Mouse (Mus musculus): ENCODE measurements around the gene Mrnip.
A peak's percentile ranks its signal among the peaks of the same experiment; 100 is the strongest.
"Not testable (repeated sequence)": the region's sequence is repeated elsewhere in the genome, so short reads cannot be mapped to it uniquely, and the experiment has no call there.

Mrnip gene

GRCm38 (mm10) chr11:50174111-50174729, at the start of gene Mrnip:
TSS of gene Mrnip (plus strand) at chr11:50174444.
- DNase-seq (ENCODE audit: low read depth, low spot score) = not testable (repeated sequence)

DNA sequence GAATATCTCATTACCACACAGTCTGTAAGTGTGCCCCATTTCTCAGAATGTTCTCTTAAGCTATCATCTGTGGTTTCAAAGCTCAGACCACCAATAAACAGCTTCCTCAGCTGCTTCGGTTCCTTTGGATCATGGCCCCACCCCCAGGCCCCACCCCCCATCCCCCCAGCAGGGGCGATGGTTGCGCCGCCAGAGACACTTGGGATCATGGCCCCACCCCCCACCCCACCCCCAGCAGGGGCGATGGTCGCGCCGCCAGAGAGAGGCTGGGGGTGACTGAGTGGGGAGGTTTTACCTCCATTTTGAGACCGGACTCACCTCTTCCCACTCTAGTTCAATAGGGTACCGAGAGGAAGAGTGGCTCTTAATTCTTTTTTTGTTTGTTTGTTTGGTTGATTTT, 46.5 kb upstream of the Mrnip start:
- DNase-seq (ENCODE audit: low read depth, low spot score) = peak; percentile 53

- DNase-seq (ENCODE audit: low read depth, low spot score) = peak; percentile 92
Measured at GRCm38 (mm10) chr11:50130811-50131766, 43.2 kb upstream of the Mrnip start, which contains the start of gene Tbc1d9b. TSS of gene Tbc1d9b (plus strand) at chr11:50131396.

- DNase-seq (ENCODE audit: low read depth, low spot score) = no peak
Measured at GRCm38 (mm10) chr11:50131801-50132201, 42.4 kb upstream of the Mrnip start.

DNA sequence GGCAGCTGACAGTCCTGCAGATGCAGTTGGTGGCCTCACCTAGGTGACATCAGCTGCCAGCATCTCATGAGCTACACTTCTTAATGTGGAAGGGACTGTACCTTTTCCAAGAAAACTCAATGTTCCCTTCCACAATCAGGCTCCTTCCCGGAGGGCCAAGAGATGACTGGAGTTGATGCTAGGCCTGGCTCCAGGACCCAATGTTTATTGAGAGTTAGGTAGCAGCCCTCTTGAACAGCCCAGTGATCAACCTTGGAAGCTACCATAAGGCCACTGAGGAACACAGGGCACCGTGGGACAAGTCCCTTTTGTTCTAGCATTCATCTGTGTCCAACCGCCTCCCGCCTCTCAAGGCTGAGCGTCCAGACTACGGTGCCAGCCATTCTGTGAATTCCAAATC, 42.0 kb upstream of the Mrnip start:
- no peak for DNase-seq (ENCODE audit: low read depth, low spot score)

DNA sequence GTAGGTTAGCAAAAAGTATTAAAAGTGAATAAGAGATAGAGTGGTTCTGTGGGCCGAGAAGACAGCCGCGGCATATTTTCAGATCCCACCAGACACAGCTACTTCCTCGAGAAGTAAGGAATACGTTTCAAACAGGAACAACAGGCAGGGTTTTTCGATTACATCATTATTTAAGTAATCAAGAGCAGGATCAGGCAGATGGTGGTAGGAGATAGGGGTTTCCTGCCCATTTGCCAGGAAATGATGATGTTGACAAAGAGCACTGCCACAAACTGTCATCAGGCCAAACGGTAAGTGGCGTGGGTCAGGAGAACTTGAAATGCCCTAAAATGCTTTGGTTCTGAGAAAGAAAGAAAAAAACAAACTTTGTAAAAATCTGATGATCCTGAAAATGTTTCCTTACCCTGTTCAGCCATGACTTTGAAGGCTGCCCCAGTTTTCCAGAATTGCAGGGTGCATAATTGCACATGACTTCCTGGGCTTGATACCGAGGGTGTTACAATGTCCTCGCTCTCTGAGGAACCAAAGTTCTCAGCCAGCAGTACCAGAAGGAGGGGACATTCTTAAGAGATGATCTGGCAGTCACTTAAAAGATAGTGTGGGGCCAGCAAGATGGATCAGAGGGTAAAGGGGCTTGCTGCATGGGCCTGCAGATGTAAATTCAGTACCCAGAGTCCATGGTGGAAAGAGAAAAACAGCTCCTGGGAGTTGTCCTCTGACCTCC, 39.9 kb upstream of the Mrnip start:
- DNase-seq (ENCODE audit: low read depth, low spot score) = no peak

DNA sequence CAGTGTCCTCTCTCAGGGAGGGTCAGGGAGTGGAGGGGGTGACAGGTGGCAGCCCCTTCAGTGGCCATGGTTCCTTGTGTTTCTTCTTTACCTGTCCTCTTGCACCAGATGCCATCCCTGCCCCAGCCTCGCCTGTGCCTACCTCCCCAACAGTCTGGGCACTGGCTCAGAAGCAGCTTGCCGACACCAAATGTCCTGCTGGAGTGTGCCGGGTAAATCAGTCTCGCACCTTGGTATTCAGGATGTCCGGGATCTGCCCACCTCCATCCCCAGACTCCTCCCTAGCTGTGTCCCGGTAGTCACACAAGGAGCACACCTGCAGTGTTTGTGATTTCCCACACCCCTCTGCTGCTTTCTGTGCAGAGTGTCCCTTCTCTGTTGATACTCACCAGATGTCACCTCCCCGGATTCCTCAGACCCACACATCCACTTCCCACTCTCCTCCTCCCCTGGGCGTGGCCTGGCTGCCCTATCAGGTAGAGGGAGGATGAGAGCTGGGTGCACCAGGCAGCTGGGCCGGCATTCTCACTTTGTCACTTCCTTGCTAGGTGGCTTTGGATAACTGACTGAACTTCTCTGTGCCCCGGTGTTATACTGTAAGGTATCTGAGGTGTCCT, 35.9 kb upstream of the Mrnip start:
- DNase-seq (ENCODE audit: low read depth, low spot score) = peak; percentile 58

DNA sequence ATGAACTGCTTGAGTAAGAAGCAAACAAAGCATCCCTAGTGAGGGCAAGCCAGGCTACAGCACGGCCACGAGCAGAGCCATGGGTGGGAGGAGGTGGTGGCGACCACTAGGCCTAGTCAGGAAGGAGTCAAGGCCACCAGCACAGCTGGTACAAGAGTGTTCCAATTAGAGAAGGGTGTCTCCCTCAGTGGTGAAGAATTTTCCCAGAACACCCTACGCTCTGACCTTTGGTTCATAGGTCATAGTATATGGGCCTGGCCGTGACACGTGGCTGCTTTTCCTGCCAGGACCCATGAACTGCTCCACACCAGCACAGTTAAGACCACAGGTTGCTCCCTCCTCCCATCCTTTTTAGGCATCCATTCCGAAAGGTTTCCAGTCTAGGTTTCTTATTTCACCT, 34.7 kb upstream of the Mrnip start:
- peak; percentile 87 for DNase-seq (ENCODE audit: low read depth, low spot score)

DNA sequence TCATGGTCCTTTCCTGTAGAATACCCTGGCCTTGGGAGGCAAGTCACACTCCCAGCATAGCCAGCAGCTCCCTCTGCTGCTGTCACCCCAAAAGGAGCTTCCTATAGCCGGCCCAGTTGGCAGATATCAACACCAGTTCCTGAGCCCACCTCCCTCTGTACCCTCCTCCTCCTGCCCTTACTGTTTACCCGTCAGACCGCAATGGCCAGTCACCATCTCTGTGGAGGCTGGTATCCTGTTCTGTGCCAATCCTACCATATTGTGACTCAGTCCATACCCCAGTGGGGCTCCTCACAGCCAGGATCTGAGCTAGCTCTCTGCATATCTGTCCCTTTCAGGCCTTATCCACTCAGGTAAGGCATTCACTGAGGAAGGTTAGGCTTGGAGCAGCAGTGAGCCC, 28.7 kb upstream of the Mrnip start:
- no peak for DNase-seq (ENCODE audit: low read depth, low spot score)

DNA sequence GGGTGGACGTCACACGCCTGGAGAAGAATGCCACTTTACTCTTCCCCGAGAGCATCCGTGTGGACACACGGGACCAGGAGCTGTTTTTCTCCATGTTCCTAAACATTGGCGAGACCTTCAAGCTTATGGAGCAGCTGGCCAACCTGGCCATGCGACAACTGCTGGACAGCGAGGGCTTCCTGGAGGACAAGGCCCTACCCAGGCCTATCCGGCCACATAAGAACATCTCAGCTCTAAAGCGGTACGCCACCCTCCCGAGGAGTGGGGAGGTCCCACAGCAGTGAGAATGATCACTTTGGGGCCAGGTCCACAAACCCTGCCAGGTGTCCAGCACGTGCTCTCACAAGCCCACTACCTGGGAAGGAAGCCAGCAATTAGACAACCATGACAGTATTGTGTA, 28.1 kb upstream of the Mrnip start:
- no peak for DNase-seq (ENCODE audit: low read depth, low spot score)

DNA sequence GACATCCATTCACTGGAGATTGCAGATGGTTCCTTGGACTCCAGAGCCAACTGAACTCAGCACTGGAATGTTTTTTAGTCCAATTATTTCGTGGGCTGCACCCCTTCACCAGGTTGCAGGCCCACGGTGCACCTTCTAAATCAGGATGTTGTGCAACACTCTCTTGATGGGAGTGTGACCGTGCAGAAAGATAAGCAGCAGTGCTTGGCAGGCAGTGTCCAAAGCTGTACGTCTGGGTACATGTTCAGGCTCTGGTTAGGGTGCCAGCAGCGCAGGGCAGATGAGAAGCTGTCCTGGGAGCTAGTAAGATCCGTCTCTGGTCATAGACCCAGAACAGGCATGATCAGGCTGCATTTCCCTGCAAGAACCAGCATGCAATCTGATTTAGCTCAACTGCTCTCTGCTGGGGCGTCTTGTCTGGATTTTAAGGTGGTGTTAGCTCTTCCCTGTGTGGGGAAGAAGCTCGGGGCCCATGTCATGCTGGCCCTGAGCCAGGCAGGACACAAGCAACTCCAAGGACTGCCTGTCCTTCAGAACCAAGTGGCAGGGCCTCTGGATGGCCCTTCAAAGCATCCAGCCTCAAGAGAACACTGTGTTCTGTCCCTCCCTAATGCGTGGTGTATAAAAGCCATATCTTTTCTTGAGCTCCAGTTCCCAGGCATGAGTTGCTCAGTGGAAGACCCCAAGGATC, 26.8 kb upstream of the Mrnip start:
- DNase-seq (ENCODE audit: low read depth, low spot score) = no peak

GRCm38 (mm10) chr11:50147958-50148476, 26.2 kb upstream of the Mrnip start:
- DNase-seq (ENCODE audit: low read depth, low spot score) = no peak

DNA sequence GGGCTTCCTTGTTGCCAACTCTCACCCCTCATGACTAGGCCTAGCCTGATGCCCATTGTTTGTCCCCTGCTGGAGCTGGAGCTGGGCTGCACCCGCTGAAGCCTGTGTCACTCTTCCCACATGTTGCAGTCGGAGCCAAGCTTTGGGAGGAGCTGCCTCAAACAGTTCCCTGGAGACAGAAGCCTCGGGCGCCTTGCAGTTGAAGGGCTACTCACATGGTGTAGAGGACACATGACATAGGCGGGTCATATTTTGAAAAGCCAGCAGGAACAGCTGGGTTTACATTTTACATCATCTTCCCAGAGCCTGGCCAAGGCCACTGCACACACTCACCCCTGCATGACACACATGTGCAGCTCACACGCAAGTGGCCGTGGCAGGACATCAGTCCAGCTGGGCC, 25.0 kb upstream of the Mrnip start:
- DNase-seq (ENCODE audit: low read depth, low spot score) = no peak

GRCm38 (mm10) chr11:50149603-50150150, 24.6 kb upstream of the Mrnip start:
- no peak for DNase-seq (ENCODE audit: low read depth, low spot score)

GRCm38 (mm10) chr11:50151374-50151773, 22.9 kb upstream of the Mrnip start:
- no peak for DNase-seq (ENCODE audit: low read depth, low spot score)

GRCm38 (mm10) chr11:50154166-50154565, 20.1 kb upstream of the Mrnip start:
- no peak for DNase-seq (ENCODE audit: low read depth, low spot score)

DNA sequence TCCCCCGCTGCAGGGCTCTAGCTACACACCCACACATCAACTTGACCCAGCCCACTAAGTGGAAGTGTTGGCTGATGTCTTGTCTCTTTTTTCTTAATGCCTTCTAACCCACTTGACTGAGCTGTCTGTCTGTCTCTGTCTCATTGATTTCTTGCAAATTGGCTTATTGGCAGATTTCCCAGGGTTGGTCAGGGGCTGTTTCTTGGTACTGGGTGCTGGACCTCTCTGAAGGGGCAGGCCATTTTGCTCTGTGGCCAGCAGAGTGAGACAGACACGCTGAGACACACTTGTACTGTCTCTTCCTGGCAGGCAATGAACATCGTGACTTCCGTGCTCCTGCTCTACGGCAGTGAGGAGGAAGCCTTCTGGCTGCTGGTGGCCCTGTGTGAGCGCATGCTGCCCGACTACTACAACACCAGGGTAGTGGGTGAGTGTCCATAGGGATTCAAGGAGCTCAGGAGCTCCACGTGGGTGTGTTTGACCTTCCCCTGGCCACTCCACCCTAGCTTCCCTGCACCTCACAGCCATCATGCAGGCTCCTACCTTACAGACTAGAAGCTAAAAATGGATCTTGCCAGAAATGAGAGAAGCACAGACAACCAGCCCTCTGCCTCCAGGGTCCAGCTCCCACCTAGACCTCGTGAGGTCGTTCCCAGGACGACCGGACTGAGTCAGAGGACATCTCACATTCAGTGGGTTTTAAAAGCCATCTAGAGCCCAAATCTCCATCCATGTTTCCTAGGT, 19.3 kb upstream of the Mrnip start:
- no peak for DNase-seq (ENCODE audit: low read depth, low spot score)

GRCm38 (mm10) chr11:50155785-50156184, 18.5 kb upstream of the Mrnip start:
- DNase-seq (ENCODE audit: low read depth, low spot score) = no peak

- DNase-seq (ENCODE audit: low read depth, low spot score) = no peak
Measured at GRCm38 (mm10) chr11:50156725-50157258, 17.5 kb upstream of the Mrnip start.

- DNase-seq (ENCODE audit: low read depth, low spot score) = no peak
Measured at GRCm38 (mm10) chr11:50158346-50158745, 15.9 kb upstream of the Mrnip start.

Measured in ZHBTc4 (cell line).